ENCODE assay signal across 8 mouse cellular contexts in genomic region chr17:22165304-22165703, GRCm38 (mm10). TPM values are rescaled to one million over a fixed set of nuclear protein-coding genes. Genes with fewer than 3 reads are reported as not detected.
DNase-seq lines count a peak whose midpoint lies in the region; ATAC-seq and TF ChIP-seq lines count a peak whose summit lies in the region.
"Not testable (repeated sequence)": the region's sequence is repeated elsewhere in the genome, so short reads cannot be mapped to it uniquely, and the experiment has no call there.

No protein-coding gene starts in this region.

- peak overlapping the region; percentile 44 for H3K4me3 ChIP-seq in ES-Bruce4 (ENCODE audit: low read depth, low read length)
- H3K4me3 ChIP-seq in forebrain, embryonic 15.5 days: peak overlapping the region; percentile 58
- peak overlapping the region; percentile 63 for H3K4me3 ChIP-seq in hindbrain, embryonic 10.5 days
- H3K4me3 ChIP-seq in kidney, embryonic 16.5 days (ENCODE audit: low read length): peak overlapping the region; percentile 63
- H3K4me3 ChIP-seq in liver, embryonic 15.5 days (replicated peaks): peak overlapping the region; percentile 57
- H3K4me3 ChIP-seq in midbrain, embryonic 12.5 days: peak overlapping the region; percentile 60
- H3K4me3 ChIP-seq in spleen, adult 2 months (ENCODE audit: extremely low read depth, insufficient read depth, insufficient read length): peak overlapping the region; percentile 51; the same call in 1 of the 2 replicates

- not testable (repeated sequence) for H3K36me3 ChIP-seq in ES-Bruce4 (ENCODE audit: control insufficient read depth, insufficient read depth, low read length, poor library complexity, severe bottlenecking); forebrain, embryonic 15.5 days; hindbrain, embryonic 10.5 days; kidney, embryonic 16.5 days (ENCODE audit: insufficient read depth, low read length); liver, embryonic 15.5 days (replicated peaks); midbrain, embryonic 12.5 days; spleen, adult 2 months (ENCODE audit: control insufficient read depth, insufficient read depth, low read length)

- not testable (repeated sequence) for H3K27me3 ChIP-seq in ES-Bruce4 (ENCODE audit: control insufficient read depth, insufficient read depth, low read length, poor library complexity, severe bottlenecking); forebrain, embryonic 15.5 days; hindbrain, embryonic 10.5 days (ENCODE audit: insufficient read depth, poor library complexity, severe bottlenecking); kidney, embryonic 16.5 days (ENCODE audit: insufficient read depth, low read length); liver, embryonic 15.5 days; midbrain, embryonic 12.5 days; spleen, adult 2 months (ENCODE audit: control insufficient read depth, insufficient read depth, low read length)

- not testable (repeated sequence) for TF ChIP-seq POLR2A in ES-Bruce4 (IDR thresholded peaks at IDR 0.05; ENCODE audit: insufficient read depth, low read length); spleen, adult 2 months (IDR thresholded peaks at IDR 0.05; ENCODE audit: low read depth, low read length)

- not testable (repeated sequence) for H3K9me3 ChIP-seq in ES-Bruce4 (replicated peaks; ENCODE audit: control insufficient read depth, insufficient read depth, low read length, poor library complexity, severe bottlenecking); forebrain, embryonic 15.5 days; hindbrain, embryonic 10.5 days; kidney, embryonic 16.5 days (ENCODE audit: low read length); liver, embryonic 15.5 days (replicated peaks); midbrain, embryonic 12.5 days

- peak; percentile 26 for ATAC-seq in common myeloid progenitor, adult 5-6 weeks (replicated peaks; ENCODE audit: low read depth, poor library complexity, severe bottlenecking)
- ATAC-seq in forebrain, embryonic 15.5 days (replicated peaks): peak; percentile 77
- ATAC-seq in kidney, embryonic 16.5 days (ENCODE audit: low FRiP score, low TSS enrichment): peak; percentile 80
- peak; percentile 45 for ATAC-seq in liver, embryonic 15.5 days (ENCODE audit: insufficient read depth)
- ATAC-seq in midbrain, embryonic 12.5 days (ENCODE audit: low FRiP score, low read depth): peak; percentile 88

- not testable (repeated sequence) for DNase-seq in hindbrain, embryonic 10.5 days (ENCODE audit: low spot score); spleen, adult 2 months (ENCODE audit: low read depth in 1 of 2, low spot score in 2 of 2)

- not testable (repeated sequence) for TF ChIP-seq CTCF in ES-Bruce4 (IDR thresholded peaks at IDR 0.05; ENCODE audit: low read depth, low read length); spleen, adult 2 months (IDR thresholded peaks at IDR 0.05; ENCODE audit: extremely low read depth, insufficient read depth, insufficient read length, insufficient replicate concordance)

- H3K4me2 ChIP-seq in forebrain, embryonic 15.5 days (replicated peaks): peak overlapping the region; percentile 55
- peak overlapping the region; percentile 54 for H3K4me2 ChIP-seq in kidney, embryonic 16.5 days (replicated peaks; ENCODE audit: low read depth, low read length)
- peak overlapping the region; percentile 64 for H3K4me2 ChIP-seq in liver, embryonic 15.5 days
- peak overlapping the region; percentile 55 for H3K4me2 ChIP-seq in midbrain, embryonic 12.5 days (replicated peaks)

- not testable (repeated sequence) for H3K27ac ChIP-seq in ES-Bruce4 (ENCODE audit: insufficient read depth, low read length); forebrain, embryonic 15.5 days (replicated peaks); liver, embryonic 15.5 days (replicated peaks); midbrain, embryonic 12.5 days (replicated peaks); spleen, adult 2 months (ENCODE audit: insufficient read depth, low read length)
- H3K27ac ChIP-seq in hindbrain, embryonic 10.5 days: peak overlapping the region; percentile 82
- peak overlapping the region; percentile 85 for H3K27ac ChIP-seq in kidney, embryonic 16.5 days (ENCODE audit: low read length)

- H3K4me1 ChIP-seq in ES-Bruce4 (ENCODE audit: control insufficient read depth, insufficient read depth, low read length); forebrain, embryonic 15.5 days; hindbrain, embryonic 10.5 days (replicated peaks); kidney, embryonic 16.5 days (ENCODE audit: insufficient read depth, low read length); liver, embryonic 15.5 days (replicated peaks); midbrain, embryonic 12.5 days; spleen, adult 2 months (ENCODE audit: control insufficient read depth, insufficient read depth, insufficient read length): not testable (repeated sequence)

- H3K9ac ChIP-seq in ES-Bruce4 (ENCODE audit: low read depth, poor library complexity, severe bottlenecking): peak overlapping the region; percentile 76
- H3K9ac ChIP-seq in forebrain, embryonic 15.5 days (replicated peaks): peak overlapping the region; percentile 66
- peak overlapping the region; percentile 67 for H3K9ac ChIP-seq in kidney, embryonic 16.5 days (replicated peaks; ENCODE audit: low read length)
- peak overlapping the region; percentile 27; the same call in 1 of the 2 replicates for H3K9ac ChIP-seq in liver, embryonic 15.5 days
- peak overlapping the region; percentile 62 for H3K9ac ChIP-seq in midbrain, embryonic 12.5 days (replicated peaks)

- TF ChIP-seq EP300 in ES-Bruce4 (IDR thresholded peaks at IDR 0.05; ENCODE audit: insufficient read depth, low read depth, low read length): not testable (repeated sequence)

- WGBS in forebrain, embryonic 15.5 days: 5% methylated on average over 3 of the region's 3 CpGs
- 10% methylated on average over 3 of the region's 3 CpGs for WGBS in hindbrain, embryonic 10.5 days
- 4% methylated on average over 3 of the region's 3 CpGs for WGBS in kidney, embryonic 16.5 days
- WGBS in liver, embryonic 15.5 days (ENCODE audit: insufficient replicate concordance): 5% methylated on average over 3 of the region's 3 CpGs
- WGBS in midbrain, embryonic 12.5 days: 9% methylated on average over 3 of the region's 3 CpGs
- 24% methylated on average over 3 of the region's 3 CpGs for WGBS in spleen, adult 2 months

RNA-seq across cellular contexts. Expression of gene Zfp947, which starts 0.7 kb away (rescaled TPM):
- 0.99 and 1.5 TPM in 2 replicates for polyA plus RNA-seq in ES-Bruce4 (2011; ENCODE audit: insufficient read depth, insufficient read length, low read depth, missing spikeins)
- 4.6 and 7.2 TPM in 2 replicates for total RNA-seq in common myeloid progenitor, adult 5-6 weeks (2017)
- polyA plus RNA-seq in forebrain, embryonic 15.5 days (2015; fragmentation: Nextera tagmentation; extraction: Ambion mirVana): 1.8 TPM in 2 replicates
- 1.2 and 1.8 TPM in 2 replicates for polyA plus RNA-seq in hindbrain, embryonic 10.5 days (2016; fragmentation: Nextera tagmentation; extraction: Ambion mirVana)
- polyA plus RNA-seq in kidney, embryonic 16.5 days (2015; fragmentation: Nextera tagmentation; extraction: Ambion mirVana): 2.8 and 3.1 TPM in 2 replicates
- 0.24 and 0.36 TPM in 2 replicates for polyA plus RNA-seq in liver, embryonic 15.5 days (2015; fragmentation: Nextera tagmentation; extraction: Ambion mirVana)
- polyA plus RNA-seq in midbrain, embryonic 12.5 days (2016; fragmentation: Nextera tagmentation; extraction: Ambion mirVana): 1.7 and 2.1 TPM in 2 replicates
- polyA plus RNA-seq in spleen, adult 2 months (2012; rRNA removed): 0.04 TPM in 1 of 2 replicates, not detected in the other

Comparison
In these comparisons a context has a peak if more than half of its experiments do, and no peak if none do; other contexts are left out.
1. ATAC-seq: peak in every context shown above with its lines; median percentile 88 in midbrain, embryonic 12.5 days; 80 in kidney, embryonic 16.5 days; 77 in forebrain, embryonic 15.5 days; 45 in liver, embryonic 15.5 days; 26 in common myeloid progenitor, adult 5-6 weeks.